Mouse (Mus musculus): ENCODE results near the gene Col4a1.

DNA sequence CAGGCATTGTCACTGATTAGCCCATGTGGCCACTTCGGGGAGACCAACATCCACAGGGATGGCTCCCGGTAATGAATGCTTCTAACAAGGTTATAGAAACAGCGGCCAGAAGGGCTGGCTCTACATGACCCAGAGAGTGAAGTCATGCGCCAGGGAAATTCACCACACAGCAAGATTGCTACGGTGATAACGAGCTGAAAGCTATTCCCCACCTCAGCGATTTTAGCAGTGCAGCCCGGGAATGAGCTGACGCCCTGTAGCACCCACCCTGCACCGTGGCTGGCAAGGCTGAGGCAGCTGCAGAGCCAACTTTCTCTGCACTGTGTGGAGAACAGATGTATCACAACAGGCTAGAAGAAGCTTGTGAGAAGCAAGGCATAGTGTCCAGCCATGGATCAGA lies 30.5 kb downstream of the Col4a1 start:
- TF ChIP-seq CTCF (IDR thresholded peaks at IDR 0.05; ENCODE audit: borderline replicate concordance, insufficient read depth, low read depth, low read length) (no peak), POLR2A (IDR thresholded peaks at IDR 0.05; ENCODE audit: borderline replicate concordance, insufficient read depth, low read length) (no peak)
